Mouse (Mus musculus) c-Kit-positive CD71-positive TER-119-positive erythroid progenitor cells, embryonic 14.5 days (primary cell): Measurements from ENCODE around the gene Slc22a18.
"Not testable (repeated sequence)": the region's sequence is repeated elsewhere in the genome, so short reads cannot be mapped to it uniquely, and the experiment has no call there.

ENCODE experiments used
- DNase-seq: peaks from one replicate; pipeline ENCODE4 v3.0.0-alpha.2; 2013; ENCODE audit warnings: low spot score

The Slc22a18 gene

DNA sequence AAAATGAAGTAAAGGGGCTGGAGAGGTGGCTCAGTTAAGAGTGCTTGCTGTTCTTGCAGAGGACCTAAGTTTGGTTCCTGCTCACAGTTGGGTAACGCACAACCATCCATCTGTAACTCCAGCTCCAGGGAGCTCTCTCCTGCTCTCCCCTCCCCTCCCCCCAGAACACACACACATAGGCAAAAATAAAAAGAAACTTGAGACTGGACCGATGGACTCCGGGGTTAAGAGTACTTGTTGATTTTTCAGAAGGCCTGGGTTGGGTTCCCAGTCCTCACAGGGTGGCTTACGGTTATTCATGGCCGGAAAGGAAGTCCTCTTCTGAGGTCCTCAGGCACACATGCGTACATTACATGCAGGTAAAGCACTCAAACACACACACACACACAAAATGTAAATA, 30.4 kb downstream of the Slc22a18 start:
- DNase-seq, result no peak

- no peak for DNase-seq
Observed at GRCm38 (mm10) chr7:143505411-143505810, 31.9 kb downstream of the Slc22a18 start.

GRCm38 (mm10) chr7:143505823-143506222, 32.3 kb downstream of the Slc22a18 start:
- peak; percentile 61 for DNase-seq

DNA sequence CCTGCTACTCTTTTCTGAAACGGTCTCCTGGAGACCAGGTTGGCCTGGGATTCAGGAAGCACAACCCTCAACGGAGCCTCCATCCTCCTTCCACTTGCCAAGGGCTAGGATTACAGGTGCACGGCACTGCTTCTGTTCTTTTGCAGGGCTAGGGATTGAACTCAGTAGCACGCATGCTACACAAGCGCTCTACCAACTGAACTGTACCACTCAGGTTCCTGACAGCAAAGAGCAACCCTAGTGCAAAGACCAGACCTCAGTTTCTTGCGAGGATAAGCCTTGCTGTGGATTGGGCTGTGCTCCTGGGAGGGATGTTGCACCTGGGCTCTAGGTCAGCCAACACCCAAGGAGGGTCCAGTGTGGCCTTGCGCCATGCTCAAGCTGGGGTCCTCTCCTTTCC, 32.7 kb downstream of the Slc22a18 start:
- no peak for DNase-seq

DNA sequence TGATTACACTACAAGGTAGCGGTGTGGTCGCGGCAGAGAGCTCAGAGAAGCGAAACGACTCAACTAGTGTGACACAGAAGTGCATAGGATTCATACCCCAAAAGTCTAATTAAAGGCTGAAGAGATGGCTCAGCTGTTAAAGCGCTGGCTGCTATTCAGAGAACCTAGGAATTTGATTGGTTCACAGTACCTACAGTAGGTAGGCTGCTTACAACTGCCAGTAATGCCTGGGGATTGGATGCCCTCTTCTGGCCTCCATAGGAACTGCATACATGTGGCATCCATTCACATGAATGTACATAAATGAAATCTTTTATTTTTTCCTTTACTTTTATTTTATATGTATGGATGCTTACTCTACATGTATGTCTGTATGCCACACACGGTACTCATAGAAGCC, 33.1 kb downstream of the Slc22a18 start:
- peak; percentile 54 for DNase-seq

- no peak for DNase-seq
Observed at GRCm38 (mm10) chr7:143509566-143509965, 36.0 kb downstream of the Slc22a18 start.

DNA sequence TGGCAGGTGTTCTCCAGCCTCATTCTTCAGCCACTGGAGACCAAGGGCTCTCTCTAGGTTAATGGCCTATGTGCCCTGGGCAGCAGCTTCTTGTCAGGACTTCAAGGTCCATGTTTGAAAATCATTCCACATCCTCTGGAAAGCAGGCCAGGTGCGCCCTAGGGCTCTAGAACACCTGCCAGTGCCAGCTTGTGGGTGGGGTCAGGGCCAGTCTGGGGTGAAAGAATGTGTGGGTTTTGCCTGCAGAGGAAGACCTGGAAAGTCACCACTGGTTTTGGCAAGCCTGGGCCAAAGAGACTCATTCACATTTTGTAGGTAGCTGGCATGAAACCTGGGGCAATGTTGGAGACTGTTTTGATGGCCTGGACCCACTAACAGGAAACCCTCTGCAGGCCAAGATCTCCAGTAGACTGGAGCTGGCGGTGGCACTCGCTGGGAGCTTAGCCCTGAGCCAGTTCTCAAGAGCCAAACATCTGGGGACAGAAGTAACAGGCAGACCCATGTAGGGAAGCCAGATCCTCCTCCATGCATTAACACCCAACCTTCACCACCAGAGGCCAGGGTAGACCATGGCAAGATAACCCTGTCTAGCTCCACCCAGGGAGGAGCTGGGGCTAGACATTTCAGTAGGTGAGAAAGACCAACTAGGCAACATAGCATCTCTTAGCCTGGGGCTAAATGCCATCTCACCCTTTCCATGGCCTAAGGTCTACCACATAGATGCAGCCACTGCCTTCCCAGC, 37.2 kb downstream of the Slc22a18 start:
- DNase-seq, result no peak

- DNase-seq, result no peak
Observed at GRCm38 (mm10) chr7:143511335-143511712, 37.8 kb downstream of the Slc22a18 start.

GRCm38 (mm10) chr7:143513763-143514415, 40.4 kb downstream of the Slc22a18 start:
- DNase-seq, result no peak

GRCm38 (mm10) chr7:143514416-143514768, 40.9 kb downstream of the Slc22a18 start:
- DNase-seq, result no peak

DNA sequence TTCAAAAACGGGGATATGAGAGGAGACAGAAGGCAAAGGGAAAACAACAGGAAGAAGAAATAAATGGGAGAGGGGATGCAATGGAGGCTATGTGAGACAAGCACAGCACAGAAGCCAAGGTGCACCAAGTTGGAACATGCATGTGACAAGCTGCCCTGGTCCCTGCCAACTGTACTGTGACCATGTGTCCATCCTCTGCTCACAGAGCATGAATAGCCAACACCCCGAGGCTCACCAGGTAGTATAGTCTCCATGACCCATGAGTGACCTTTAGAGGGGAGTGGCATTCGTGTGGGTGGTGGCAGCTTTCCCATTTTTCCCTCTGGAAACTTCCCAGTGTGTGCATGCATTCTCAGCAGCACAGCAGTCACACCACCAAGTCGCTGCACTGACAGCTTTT, 45.8 kb downstream of the Slc22a18 start:
- DNase-seq, result no peak

GRCm38 (mm10) chr7:143532410-143532809, 58.9 kb downstream of the Slc22a18 start:
- no peak for DNase-seq

GRCm38 (mm10) chr7:143533284-143533683, 59.7 kb downstream of the Slc22a18 start:
- DNase-seq, result peak; percentile 62

- no peak for DNase-seq
Observed at GRCm38 (mm10) chr7:143536251-143536650, 62.7 kb downstream of the Slc22a18 start.

DNA sequence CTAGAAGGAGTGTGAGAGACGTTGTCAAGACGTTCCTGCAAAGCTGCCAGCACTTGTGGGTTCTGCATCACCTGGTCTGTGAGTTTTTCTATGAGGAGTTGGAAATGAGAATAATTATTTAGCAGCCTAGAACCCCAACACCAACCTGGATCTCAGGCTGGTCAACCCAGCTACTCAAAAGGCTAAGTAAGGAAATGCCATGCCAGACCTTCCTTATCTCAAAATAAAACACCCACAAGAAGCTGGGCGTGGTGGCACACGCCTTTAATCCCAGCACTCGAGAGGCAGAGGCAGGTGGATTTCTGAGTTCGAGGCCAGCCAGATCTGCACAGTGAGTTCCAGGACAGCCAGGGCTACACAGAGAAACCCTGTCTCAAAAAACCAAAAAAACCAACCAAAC, 64.7 kb downstream of the Slc22a18 start:
- DNase-seq, result not testable (repeated sequence)

DNA sequence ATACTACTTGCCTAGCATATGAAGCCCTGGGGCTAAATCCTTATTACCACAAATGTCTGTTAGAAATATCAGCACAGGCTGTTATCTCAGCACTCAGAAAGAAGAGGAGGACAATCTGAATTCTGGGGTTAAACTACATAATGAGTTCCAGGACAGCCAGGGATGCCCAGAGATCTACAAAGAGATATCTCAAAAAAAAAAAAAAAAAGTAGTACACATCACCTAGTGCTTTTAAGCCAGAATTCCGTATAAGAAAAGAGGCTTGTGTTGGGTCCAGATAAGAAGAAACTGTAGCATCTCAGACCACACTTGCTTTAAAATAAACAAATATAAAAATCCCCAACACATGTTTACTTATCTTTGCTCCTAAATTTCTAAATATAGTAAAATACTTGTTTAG, 65.1 kb downstream of the Slc22a18 start:
- DNase-seq, result no peak

DNA sequence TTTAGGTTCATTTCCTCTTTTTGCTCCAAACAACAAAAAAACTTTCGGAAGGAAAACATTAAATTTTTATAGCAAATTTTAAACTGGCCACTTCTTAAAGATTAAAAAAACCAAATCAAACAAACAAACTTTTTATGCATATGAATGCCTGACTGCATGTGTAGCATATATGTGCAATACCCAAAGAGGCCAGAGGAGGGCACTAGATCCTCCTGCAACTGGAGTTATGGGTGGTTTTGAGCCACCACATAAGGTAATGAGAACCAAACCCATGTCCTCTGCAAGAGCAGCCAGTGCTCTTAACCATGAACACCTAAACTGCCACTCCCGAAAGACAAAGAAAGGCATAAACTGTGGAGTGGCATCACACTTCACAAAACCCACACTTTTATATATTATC, 70.8 kb downstream of the Slc22a18 start:
- no peak for DNase-seq

GRCm38 (mm10) chr7:143546554-143546953, 73.0 kb downstream of the Slc22a18 start:
- DNase-seq, result no peak

DNA sequence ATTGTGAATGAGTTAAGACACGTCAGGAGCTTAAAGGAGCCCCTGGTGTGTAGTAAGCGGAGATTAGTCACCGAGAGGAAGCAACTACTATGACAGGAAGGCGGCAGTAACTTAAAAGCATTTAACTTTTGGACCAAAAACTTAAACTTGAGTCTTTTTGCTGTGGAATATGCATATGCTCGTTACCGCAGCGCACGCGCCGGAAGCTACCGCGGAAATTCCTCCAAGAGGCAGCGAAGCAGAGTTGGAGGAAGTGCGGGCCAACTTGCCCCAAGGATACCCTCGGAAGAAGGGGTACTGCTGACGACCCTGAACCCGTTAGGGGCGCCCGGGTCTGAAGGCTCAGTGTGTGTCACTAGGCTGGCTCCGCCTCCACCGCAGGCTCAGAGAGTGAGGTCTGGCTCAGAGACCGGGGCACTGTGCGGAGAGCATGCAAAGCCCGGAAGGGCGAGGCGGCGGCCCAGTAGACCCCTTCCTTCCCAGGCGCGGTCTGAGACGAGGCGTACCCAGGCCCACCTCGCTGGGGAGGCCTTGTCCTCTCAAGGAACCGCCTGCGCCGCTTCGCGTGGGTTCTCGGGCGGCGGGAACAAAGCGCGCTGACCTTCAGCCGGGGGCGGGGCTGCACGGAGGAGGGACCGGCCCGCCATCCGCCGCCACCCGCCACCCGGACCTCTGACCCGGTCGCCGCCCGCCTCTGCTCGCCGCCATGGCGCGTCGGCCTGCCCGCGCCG, 74.9 kb downstream of the Slc22a18 start:
- peak; percentile 59 for DNase-seq
